Mouse (Mus musculus) lung, postnatal 36 days (tissue): Measurements from ENCODE around the gene Fkrp.

ENCODE experiments used
- DNase-seq: peaks from one replicate; pipeline ENCODE4 v3.0.0; 2022; ENCODE audit warnings: mixed read lengths

The Fkrp gene

DNA sequence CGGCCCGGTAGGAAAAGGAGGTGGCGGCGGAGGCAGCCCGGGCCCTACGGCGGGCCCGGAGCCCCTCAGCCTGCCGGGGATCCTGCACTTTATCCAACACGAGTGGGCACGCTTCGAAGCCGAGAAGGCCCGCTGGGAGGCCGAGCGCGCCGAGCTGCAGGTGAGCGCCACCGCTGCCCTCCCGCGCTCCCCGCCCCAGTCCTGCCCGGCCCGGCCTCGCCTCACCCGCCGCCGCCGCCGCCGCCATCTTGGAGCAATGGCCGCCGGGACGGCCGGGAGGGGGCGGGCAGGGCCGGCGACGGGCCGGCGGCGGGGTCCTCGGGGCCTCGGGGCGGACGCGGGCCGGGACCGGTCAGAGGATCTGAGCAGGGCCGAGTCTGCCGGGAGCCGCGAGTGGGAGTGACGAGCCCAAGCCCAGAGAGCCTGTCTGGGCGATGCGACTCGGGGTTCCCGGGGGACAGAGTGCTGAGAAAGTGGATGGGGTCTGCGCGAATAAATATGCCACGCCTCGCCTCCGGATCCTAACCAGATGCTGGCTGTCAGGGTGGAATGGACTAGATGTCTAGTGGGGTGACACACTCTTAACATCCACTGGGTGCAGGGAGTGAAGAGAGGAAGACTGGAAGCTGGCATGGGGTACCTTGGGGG lies at the start of gene Fkrp:
Gene Fkrp (minus strand): TSS at position 258 of the 648 bp plus-strand sequence.
- DNase-seq = no peak

- peak; percentile 75 for DNase-seq
These were observed 43.5 kb upstream of the Fkrp start for GRCm38 (mm10) chr7:16859902-16860651.

- peak; percentile 44 for DNase-seq
These were observed 41.8 kb upstream of the Fkrp start for GRCm38 (mm10) chr7:16858336-16858735.

- peak; percentile 72 for DNase-seq
These were observed 36.8 kb upstream of the Fkrp start for GRCm38 (mm10) chr7:16853302-16853831.

- DNase-seq = no peak
These were observed 35.1 kb upstream of the Fkrp start for GRCm38 (mm10) chr7:16851636-16852035.

GRCm38 (mm10) chr7:16848579-16848978 lies 32.0 kb upstream of the Fkrp start:
- DNase-seq = peak; percentile 70

DNA sequence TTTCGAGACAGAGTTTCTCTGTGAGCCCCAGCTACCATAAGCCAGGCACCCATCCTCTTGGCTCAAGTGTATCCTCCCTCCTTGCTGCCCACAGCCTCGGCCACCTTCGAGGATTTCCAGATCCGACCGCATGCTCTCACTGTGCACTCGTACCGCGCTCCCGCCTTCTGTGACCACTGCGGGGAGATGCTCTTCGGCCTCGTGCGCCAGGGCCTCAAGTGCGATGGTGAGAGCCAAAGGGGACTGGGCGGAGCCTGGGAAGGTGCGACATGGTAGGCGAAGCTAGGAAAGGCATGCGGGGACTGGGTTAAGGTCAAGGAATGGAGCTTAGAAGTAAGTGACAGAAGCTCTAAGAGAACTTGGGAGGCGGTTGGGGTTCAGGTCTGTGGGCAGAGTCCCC lies 31.0 kb upstream of the Fkrp start:
- no peak for DNase-seq

DNA sequence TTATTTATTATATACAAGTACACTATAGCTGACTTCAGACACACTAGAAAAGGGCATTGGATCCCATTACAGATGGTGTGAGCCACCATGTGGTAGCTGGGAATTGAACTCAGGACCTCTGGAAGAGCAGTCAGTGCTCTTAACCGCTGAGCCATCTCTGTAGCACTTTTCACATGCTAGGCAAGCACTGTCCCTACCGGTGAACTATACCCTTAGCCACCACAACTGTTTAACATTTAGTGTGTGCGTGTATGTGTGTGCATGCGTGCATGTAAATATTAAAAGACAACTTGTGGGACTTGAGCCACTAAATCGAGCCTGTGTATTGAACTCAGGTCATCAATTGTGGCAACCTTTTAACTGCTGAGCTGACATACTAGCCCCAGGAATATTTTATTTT lies 30.2 kb upstream of the Fkrp start:
- DNase-seq = no peak

GRCm38 (mm10) chr7:16845820-16846167 lies 29.3 kb upstream of the Fkrp start:
- DNase-seq = no peak

DNA sequence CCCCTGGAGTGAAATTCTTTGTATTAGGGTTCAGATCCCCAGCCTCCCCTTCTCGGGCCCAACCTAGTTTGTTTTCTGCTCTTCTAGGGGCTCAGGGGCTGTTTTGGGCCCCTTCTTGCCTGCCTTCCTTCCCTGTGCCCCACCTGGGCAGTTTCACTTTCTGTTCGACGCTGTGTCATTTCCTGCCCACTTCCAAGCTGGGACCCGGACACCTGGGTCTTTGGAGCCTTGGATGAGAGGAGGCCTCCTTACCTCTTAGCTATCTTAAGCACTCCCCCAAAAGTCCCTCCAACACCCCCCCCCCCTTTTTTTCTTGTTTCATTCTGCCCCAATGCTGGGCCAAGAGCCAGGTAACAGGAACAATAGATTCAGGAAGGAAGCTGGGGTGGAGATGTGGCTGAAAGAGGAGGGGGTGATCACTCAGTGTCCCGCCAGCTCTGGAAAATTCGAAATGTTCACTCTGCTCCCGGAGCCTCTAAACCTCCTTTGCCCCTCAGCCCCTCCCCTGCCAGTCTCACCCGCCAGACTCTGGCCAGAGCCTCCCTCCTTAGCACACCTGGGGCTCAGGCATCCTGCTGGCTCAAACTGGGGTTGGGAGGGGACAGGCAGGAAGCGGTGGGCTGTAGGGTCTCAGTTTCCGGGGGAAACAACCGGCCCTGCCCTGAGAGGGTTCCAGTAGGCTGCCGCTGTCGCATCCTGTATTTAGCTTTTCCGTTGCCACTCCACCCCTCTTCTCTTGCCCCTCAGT lies 28.7 kb upstream of the Fkrp start:
- peak; percentile 81 for DNase-seq

DNA sequence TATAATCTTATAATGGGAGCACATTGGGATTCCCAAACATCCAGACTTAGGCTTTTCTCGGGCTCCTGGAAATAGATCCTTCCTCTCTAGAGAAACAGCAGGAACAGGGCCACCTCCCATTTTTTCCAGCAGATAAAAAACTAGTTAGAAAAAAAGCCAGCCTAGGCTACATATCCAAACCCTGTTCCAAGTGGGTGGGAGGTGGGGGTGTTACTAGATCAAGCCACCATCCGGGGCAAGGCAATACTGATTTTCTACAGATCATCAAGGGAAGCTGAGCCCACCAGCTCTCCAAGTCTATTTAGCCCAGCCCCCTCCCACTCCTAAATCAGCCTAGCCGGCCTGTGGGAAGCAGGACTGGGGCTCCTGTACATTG lies 28.2 kb upstream of the Fkrp start:
- peak; percentile 51 for DNase-seq

- peak; percentile 56 for DNase-seq
These were observed 27.1 kb upstream of the Fkrp start for GRCm38 (mm10) chr7:16843441-16844171.

- peak; percentile 97 for DNase-seq
These were observed 26.1 kb upstream of the Fkrp start, which contains the start of gene Prkd2 for GRCm38 (mm10) chr7:16842645-16843063. Gene Prkd2, plus strand, starts transcription at chr7:16842902.

DNA sequence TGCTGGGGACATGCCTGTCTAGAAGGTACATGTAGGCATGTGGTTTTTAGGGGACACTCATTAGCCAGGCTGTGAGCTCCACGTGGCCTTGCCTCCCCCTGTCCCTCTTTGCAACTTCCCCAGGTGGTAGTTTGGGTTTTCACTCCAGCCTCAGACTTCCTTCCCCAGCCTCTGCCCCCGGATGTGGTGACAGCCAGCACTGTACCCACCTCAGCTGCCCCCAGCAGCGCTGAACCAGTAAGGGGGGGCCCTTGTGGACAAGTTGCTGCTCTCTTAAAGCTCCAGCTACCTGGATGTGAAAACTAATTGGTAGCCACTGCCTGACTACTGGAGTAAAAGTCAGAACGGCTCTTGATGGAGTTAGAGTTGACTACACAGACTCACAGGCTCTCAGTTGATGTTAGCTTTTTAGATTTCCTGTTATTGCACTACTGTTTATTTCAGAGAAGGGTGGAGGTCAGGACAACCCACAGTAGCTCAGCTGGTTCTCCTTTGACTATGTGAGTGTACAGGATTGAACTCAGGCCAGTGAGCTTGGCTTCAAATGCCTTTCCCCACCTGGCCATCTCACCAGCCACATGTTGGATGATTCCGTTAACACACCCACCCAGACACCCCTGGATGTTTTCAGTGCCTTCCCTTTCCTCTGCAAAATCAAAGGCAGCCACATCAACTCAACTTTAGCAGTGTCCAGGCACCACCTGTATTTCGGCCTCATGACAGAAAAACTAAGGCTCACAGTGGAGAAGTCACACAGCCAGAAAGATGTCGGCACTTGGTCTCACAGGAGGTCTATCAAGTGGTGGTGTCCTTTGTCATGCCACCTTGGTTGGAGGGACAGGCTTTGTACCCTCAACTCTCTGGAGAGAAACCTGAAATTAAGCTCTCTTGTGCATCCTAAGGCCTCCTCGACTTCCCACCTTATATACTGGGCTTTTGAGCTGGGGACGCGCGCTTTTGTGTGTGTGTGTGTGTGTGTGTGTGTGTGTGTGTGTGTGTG lies 25.3 kb upstream of the Fkrp start:
- DNase-seq = peak; percentile 60

GRCm38 (mm10) chr7:16841078-16841477 lies 24.5 kb upstream of the Fkrp start:
- DNase-seq = no peak

DNA sequence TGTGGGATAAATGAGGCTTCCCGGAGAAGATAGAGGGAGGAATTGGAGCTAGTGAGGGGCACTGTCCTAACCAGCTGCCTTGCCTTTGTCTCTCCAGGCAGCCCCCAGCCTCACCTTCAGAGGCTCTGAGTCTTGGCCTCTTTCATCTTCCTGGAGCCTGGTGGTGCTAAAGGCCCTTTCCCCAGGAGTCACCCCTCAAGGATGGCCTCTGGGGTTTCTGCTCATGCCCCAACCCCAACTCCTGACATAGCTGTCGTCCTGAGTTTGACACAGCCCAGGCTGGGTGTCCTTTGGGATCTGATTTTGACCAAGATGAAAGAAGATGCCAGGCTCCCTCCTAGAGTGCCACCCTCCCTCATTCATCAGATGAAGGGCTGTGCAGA lies 23.6 kb upstream of the Fkrp start:
- DNase-seq = no peak

GRCm38 (mm10) chr7:16839427-16840108 lies 23.0 kb upstream of the Fkrp start:
- DNase-seq = no peak

DNA sequence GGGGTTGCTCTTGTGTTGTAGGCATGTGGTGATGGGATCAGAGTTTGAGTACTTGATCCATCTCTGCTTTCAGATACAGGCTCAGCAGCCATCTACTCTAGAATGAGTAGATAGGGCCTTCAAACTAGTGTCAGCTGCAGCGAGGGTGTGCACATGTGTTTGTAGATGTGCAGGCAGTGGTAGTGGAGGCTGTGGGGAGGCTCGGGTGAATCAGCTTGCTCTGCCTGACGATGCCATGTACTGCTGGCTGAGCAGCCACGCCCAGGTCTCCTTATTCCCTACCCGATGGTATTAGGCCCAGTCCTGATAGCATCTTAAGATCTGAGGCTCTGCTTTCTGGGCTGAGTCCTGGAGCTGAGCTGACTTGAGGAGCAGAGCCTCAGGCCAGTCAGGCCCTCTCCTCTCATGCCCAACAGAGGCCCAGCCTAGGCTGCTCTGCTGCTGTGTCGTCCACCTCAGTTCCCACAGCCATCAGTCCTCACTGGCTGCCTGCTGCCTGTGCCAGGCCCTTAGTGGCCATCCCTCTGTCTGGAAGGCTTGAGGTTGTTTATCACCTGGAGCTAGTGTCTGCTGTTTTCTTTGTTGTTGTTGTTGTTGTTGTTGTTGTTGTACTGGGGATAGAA lies 22.4 kb upstream of the Fkrp start:
- no peak for DNase-seq

DNA sequence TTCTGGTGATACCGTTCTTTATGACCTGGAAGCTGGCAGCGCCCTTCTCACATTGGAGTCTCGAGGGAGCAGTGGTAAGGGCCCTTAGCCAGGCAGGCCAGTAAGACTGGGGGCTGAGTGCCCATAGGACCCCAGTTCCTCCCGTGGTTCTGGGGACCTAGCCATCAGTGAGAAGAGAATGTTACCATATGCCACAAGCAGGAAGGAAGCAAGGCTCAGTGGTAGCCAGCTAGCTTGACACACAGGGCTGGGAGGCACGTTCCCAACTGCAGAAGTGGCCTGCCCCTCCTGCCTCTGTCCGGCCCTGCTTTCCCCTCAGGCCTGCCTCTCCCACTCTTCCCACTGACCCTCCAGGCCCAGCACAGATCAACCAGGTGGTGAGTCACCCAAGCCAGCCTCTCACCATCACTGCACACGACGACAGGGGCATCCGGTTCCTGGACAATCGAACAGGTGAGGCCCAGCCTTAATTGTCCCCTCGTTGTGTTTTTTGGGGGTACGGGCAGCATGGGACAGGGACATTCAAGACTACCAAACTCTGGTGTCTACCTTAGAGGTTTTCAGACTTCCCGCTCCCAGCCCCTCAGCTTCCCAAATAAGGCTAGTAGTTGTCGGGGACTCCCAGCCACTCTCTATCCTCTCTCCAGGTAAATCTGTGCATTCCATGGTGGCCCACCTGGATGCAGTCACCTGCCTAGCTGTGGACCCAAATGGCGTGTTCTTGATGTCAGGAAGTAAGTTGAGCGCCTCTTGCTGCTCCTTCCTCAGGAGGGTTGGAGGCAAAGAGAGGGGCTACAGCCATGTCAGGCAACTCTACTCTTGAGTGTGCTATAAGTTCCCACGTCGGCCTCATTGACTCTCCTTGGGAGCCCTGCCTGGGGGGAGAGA lies 21.6 kb upstream of the Fkrp start:
- DNase-seq = no peak
